Mouse (Mus musculus): Measurements from ENCODE around the gene Slc15a2. TPM values are rescaled to one million over a fixed set of nuclear protein-coding genes. Genes with fewer than 3 reads are reported as not detected.

Gene Slc15a2
- polyA plus RNA-seq, 2 experiments, result 4.2 to 6.9 TPM

DNA sequence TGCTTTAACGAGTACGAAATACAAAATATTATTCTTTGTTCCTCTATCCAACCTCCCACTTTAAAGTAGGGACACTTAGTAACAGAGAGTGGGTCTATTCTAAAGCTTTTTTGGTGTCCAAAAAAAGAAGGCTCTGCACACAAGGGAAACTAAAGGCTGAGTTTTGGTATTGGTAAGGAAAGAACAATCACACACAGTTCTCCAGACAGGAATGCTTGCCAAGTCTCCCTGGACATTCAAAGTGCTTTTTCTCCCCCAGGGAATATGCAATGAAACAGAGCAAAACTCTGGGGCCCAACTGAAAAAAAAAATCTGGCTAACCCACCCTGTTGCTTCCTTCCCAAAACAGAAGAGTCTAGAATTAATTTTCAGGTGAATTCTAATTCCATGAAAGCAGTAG is 616 bp downstream of the Slc15a2 start:
- no peak overlapping the region for H3K9ac ChIP-seq (ENCODE audit: low read depth, low read length, severe bottlenecking)
- ATAC-seq (ENCODE audit: low FRiP score, low read depth), result no peak
- WGBS, result 88% methylated on average over 2 of the region's 2 CpGs

DNA sequence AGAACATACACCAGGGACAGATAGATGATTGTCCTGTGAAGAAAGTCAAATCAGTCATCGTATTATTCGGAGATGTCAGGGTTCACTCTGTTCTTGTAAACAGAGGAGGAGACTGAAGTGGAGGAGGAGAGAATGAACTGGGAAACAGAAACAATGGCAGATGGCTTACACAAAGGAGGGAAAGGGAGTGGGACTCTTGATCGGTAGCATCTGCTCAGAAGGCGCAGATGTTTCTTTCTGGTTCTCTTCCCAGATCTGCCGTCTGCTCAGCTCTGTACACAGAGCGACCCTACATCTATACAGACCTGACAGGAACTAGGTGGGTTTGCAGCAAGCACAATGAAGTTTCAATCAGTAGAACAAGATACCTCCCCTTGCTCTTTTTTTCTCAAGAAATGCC is 9.1 kb downstream of the Slc15a2 start:
- Histone ChIP-seq H3K4me2 (replicated peaks; ENCODE audit: low read depth, low read length, severe bottlenecking) (no peak overlapping the region), H3K27ac (replicated peaks; ENCODE audit: low read depth, low read length) (no peak overlapping the region), H3K36me3 (ENCODE audit: control insufficient read depth, insufficient read depth, low read length) (no peaks in the 10 kb centered on the region), H3K9ac (ENCODE audit: low read depth, low read length, severe bottlenecking) (no peak overlapping the region), H3K4me3 (replicated peaks; ENCODE audit: low read length) (no peak overlapping the region), H3K9me3 (ENCODE audit: control insufficient read depth, low read length) (no peaks in the 10 kb centered on the region), H3K27me3 (ENCODE audit: control insufficient read depth, insufficient read depth, low read length) (no peaks in the 10 kb centered on the region), H3K4me1 (ENCODE audit: control insufficient read depth, insufficient read depth, low read length) (no peaks in the 10 kb centered on the region)
- DNase-seq (ENCODE audit: low spot score), result no peak
- WGBS, result 84% methylated on average over 6 of the region's 6 CpGs
- TF ChIP-seq POLR2A (IDR thresholded peaks at IDR 0.05; ENCODE audit: borderline replicate concordance, extremely low read depth, insufficient read depth, insufficient read length), result no peak
- ATAC-seq (ENCODE audit: low FRiP score, low read depth), result no peak

More for the DNA sequence above, 616 bp downstream of the Slc15a2 start:
- H3K36me3 ChIP-seq (ENCODE audit: control insufficient read depth, insufficient read depth, low read length), result no peaks in the 10 kb centered on the region
- H3K27ac ChIP-seq (replicated peaks; ENCODE audit: low read depth, low read length), result no peak overlapping the region
- no peaks in the 10 kb centered on the region for H3K9me3 ChIP-seq (ENCODE audit: control insufficient read depth, low read length)
- H3K4me2 ChIP-seq (replicated peaks; ENCODE audit: low read depth, low read length, severe bottlenecking), result no peak overlapping the region
- no peaks in the 10 kb centered on the region for H3K4me1 ChIP-seq (ENCODE audit: control insufficient read depth, insufficient read depth, low read length)
- H3K4me3 ChIP-seq (replicated peaks; ENCODE audit: low read length), result no peak overlapping the region
- TF ChIP-seq POLR2A (IDR thresholded peaks at IDR 0.05; ENCODE audit: borderline replicate concordance, extremely low read depth, insufficient read depth, insufficient read length), result no peak
- DNase-seq (ENCODE audit: low spot score), result no peak
- no peaks in the 10 kb centered on the region for H3K27me3 ChIP-seq (ENCODE audit: control insufficient read depth, insufficient read depth, low read length)

DNA sequence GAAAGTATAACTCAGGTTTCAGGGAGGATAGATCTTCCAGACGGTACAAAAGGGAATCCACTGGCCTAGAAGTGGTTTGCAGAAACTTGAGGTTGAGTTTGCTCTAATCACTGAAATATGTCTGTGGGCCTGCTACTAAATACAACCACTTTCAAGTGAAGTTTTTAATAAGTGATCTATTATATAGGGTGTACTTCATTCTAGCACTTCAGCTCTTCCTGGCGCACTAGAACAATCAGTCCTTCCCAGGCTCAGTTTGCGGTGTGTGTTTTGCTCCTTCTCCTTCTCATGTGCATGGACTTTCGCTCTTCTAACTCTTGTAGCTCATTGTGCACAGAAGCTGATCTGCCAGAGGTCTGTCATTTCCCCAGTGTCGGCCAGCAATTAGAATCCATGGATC is 11.8 kb downstream of the Slc15a2 start:
- DNase-seq (ENCODE audit: low spot score), result no peak
- Histone ChIP-seq H3K4me2 (replicated peaks; ENCODE audit: low read depth, low read length, severe bottlenecking) (no peak overlapping the region), H3K9ac (ENCODE audit: low read depth, low read length, severe bottlenecking) (no peak overlapping the region), H3K36me3 (ENCODE audit: control insufficient read depth, insufficient read depth, low read length) (no peaks in the 10 kb centered on the region), H3K4me1 (ENCODE audit: control insufficient read depth, insufficient read depth, low read length) (no peaks in the 10 kb centered on the region), H3K9me3 (ENCODE audit: control insufficient read depth, low read length) (no peaks in the 10 kb centered on the region), H3K27me3 (ENCODE audit: control insufficient read depth, insufficient read depth, low read length) (no peaks in the 10 kb centered on the region), H3K27ac (replicated peaks; ENCODE audit: low read depth, low read length) (no peak overlapping the region), H3K4me3 (replicated peaks; ENCODE audit: low read length) (no peak overlapping the region)
- 92% methylated on average over 5 of the region's 5 CpGs for WGBS
- no peak for ATAC-seq (ENCODE audit: low FRiP score, low read depth)
- no peak for TF ChIP-seq POLR2A (IDR thresholded peaks at IDR 0.05; ENCODE audit: borderline replicate concordance, extremely low read depth, insufficient read depth, insufficient read length)

DNA sequence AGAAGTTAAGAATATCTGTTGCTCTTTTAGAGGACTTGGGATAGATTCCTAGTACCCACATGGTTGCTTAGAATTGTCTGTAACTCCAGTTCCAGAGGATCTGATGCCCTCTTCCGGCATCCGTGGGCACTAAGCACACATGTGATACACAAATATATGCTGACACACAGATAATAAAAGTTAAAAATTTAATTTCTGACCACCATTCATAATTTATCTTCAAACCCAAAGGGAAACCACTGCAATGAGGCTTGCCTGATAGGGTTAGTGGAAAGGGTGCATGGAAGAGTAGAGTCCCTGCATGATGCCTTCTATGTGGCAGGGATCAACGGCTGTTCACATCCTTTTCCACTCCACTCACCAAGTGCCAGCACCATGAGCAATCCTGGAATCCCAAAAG is 13.1 kb downstream of the Slc15a2 start:
- WGBS, result 92% methylated on average over 3 of the region's 3 CpGs
- H3K4me3 ChIP-seq (replicated peaks; ENCODE audit: low read length), result no peak overlapping the region
- no peak overlapping the region for H3K9ac ChIP-seq (ENCODE audit: low read depth, low read length, severe bottlenecking)
- H3K4me1 ChIP-seq (ENCODE audit: control insufficient read depth, insufficient read depth, low read length), result no peaks in the 10 kb centered on the region
- H3K27me3 ChIP-seq (ENCODE audit: control insufficient read depth, insufficient read depth, low read length), result no peaks in the 10 kb centered on the region
- no peaks in the 10 kb centered on the region for H3K9me3 ChIP-seq (ENCODE audit: control insufficient read depth, low read length)
- no peaks in the 10 kb centered on the region for H3K36me3 ChIP-seq (ENCODE audit: control insufficient read depth, insufficient read depth, low read length)
- no peak for ATAC-seq (ENCODE audit: low FRiP score, low read depth)
- H3K27ac ChIP-seq (replicated peaks; ENCODE audit: low read depth, low read length), result no peak overlapping the region
- no peak for TF ChIP-seq POLR2A (IDR thresholded peaks at IDR 0.05; ENCODE audit: borderline replicate concordance, extremely low read depth, insufficient read depth, insufficient read length)
- DNase-seq (ENCODE audit: low spot score), result no peak
- H3K4me2 ChIP-seq (replicated peaks; ENCODE audit: low read depth, low read length, severe bottlenecking), result no peak overlapping the region

DNA sequence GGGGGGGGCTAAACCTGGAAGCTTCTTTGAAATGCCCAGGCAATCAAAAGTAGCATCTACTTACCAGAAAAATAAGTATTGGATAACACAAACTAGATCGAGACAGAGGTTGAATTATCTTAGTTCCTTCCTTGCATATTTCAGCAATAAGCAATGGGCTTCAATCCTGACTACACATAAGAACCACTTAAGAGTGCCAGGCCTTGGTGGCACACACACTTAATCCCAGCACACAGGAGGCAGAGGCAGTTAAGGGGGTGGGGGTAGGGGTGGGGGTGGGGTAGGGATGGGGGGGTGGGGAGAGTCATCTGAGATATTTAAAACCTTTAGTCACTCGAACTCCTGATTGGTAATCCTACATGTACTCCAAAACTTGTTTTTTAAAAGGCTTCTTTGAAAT is 13.5 kb downstream of the Slc15a2 start:
- Histone ChIP-seq H3K36me3 (ENCODE audit: control insufficient read depth, insufficient read depth, low read length) (no peaks in the 10 kb centered on the region), H3K9me3 (ENCODE audit: control insufficient read depth, low read length) (no peaks in the 10 kb centered on the region), H3K27me3 (ENCODE audit: control insufficient read depth, insufficient read depth, low read length) (no peaks in the 10 kb centered on the region), H3K4me2 (replicated peaks; ENCODE audit: low read depth, low read length, severe bottlenecking) (no peak overlapping the region), H3K4me3 (replicated peaks; ENCODE audit: low read length) (no peak overlapping the region), H3K9ac (ENCODE audit: low read depth, low read length, severe bottlenecking) (no peak overlapping the region), H3K27ac (replicated peaks; ENCODE audit: low read depth, low read length) (no peak overlapping the region), H3K4me1 (ENCODE audit: control insufficient read depth, insufficient read depth, low read length) (no peaks in the 10 kb centered on the region)
- no peak for ATAC-seq (ENCODE audit: low FRiP score, low read depth)
- no peak for TF ChIP-seq POLR2A (IDR thresholded peaks at IDR 0.05; ENCODE audit: borderline replicate concordance, extremely low read depth, insufficient read depth, insufficient read length)
- DNase-seq (ENCODE audit: low spot score), result no peak
- WGBS, result 83% methylated on average over 2 of the region's 2 CpGs

DNA sequence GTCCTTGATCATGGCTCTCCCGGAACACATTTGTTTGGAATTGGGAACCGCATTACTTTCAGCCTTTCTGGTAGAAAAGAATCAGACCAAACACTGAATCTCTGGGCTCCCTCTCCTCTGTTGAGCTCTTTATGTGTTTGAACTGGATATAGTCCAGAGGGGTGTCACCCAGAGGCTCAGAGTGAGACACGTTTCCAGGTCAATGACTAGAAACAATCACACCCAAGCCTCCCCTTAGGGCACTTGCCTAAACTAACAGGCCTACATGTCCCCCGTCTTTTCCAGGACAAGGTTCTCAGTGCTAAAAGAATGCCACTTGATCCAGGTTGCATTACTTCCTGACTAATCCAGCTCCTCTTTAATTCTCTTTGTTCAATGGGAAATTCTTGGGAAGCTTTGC is 13.9 kb downstream of the Slc15a2 start:
- H3K27ac ChIP-seq (replicated peaks; ENCODE audit: low read depth, low read length), result no peak overlapping the region
- no peak for TF ChIP-seq POLR2A (IDR thresholded peaks at IDR 0.05; ENCODE audit: borderline replicate concordance, extremely low read depth, insufficient read depth, insufficient read length)
- H3K4me3 ChIP-seq (replicated peaks; ENCODE audit: low read length), result no peak overlapping the region
- H3K9me3 ChIP-seq (ENCODE audit: control insufficient read depth, low read length), result no peaks in the 10 kb centered on the region
- DNase-seq (ENCODE audit: low spot score) (no peak), ATAC-seq (ENCODE audit: low FRiP score, low read depth) (no peak)
- no peak overlapping the region for H3K4me2 ChIP-seq (replicated peaks; ENCODE audit: low read depth, low read length, severe bottlenecking)
- 82% methylated on average over 4 of the region's 4 CpGs for WGBS
- no peaks in the 10 kb centered on the region for H3K36me3 ChIP-seq (ENCODE audit: control insufficient read depth, insufficient read depth, low read length)
- no peak overlapping the region for H3K9ac ChIP-seq (ENCODE audit: low read depth, low read length, severe bottlenecking)
- H3K4me1 ChIP-seq (ENCODE audit: control insufficient read depth, insufficient read depth, low read length), result no peaks in the 10 kb centered on the region
- H3K27me3 ChIP-seq (ENCODE audit: control insufficient read depth, insufficient read depth, low read length), result no peaks in the 10 kb centered on the region

Measured in limb, embryonic 14.5 days (tissue).